Mouse (Mus musculus) midbrain, postnatal 0 days (tissue): ENCODE measurements at regions not wholly inside any gene's neighbourhood (a gene's known extent, or its start where the extent isn't known, plus 50 kb on each side); places are given as distances from the start of the nearest gene placed in this dataset.

ENCODE experiments used
- ATAC-seq: fragments of 200-750 bp; cut with Nextera tagmentation; 2 replicates; pipeline ENCODE4 v1.8.0; 2017; ENCODE audit warnings: moderate number of reproducible peaks, mild to moderate bottlenecking, moderate TSS enrichment, moderate library complexity; ENCODE audit not compliant: low FRiP score
- DNase-seq: peaks from one replicate; pipeline ENCODE4 v3.0.0-alpha.2; 2015; ENCODE audit warnings: low spot score
- H3K27ac ChIP-seq: fragments of 300-500 bp; sonication (generic); 2 replicates; pipeline ENCODE4 v1.5.1; 2014; ENCODE audit warnings: low read depth, mild to moderate bottlenecking, low read length, mixed read lengths
- H3K27me3 ChIP-seq: fragments of 300-500 bp; sonication (generic); 2 replicates; pipeline ENCODE4 v1.6.1; 2014; ENCODE audit warnings: low read length, control low read depth, mixed read lengths; ENCODE audit not compliant: insufficient read depth
- H3K36me3 ChIP-seq: fragments of 300-500 bp; sonication (generic); 2 replicates; pipeline ENCODE4 v1.6.1; 2014; ENCODE audit warnings: low read length, control low read depth, mixed read lengths; ENCODE audit not compliant: insufficient read depth
- H3K4me1 ChIP-seq: fragments of 300-500 bp; sonication (generic); 2 replicates; pipeline ENCODE4 v1.6.1; 2014; ENCODE audit warnings: mild to moderate bottlenecking, control low read depth, antibody characterized with exemption, low read length, mixed read lengths; ENCODE audit not compliant: insufficient read depth
- H3K4me2 ChIP-seq: fragments of 300-500 bp; sonication (generic); 2 replicates; pipeline ENCODE4 v1.6.1; 2014; ENCODE audit warnings: low read depth, mild to moderate bottlenecking, low read length, mixed read lengths; ENCODE audit not compliant: poor library complexity, severe bottlenecking
- H3K4me3 ChIP-seq: fragments of 300-500 bp; sonication (generic); 2 replicates; pipeline ENCODE4 v1.5.1; 2014; ENCODE audit warnings: low read depth, mild to moderate bottlenecking, low read length, moderate library complexity
- H3K9ac ChIP-seq: fragments of 300-500 bp; sonication (generic); replicated peaks from 2 replicates; pipeline ENCODE4 v1.6.1; 2014; ENCODE audit warnings: mild to moderate bottlenecking, low read length, moderate library complexity, mixed read lengths; ENCODE audit not compliant: poor library complexity, severe bottlenecking
- H3K9me3 ChIP-seq: fragments of 300-500 bp; sonication (generic); 2 replicates; pipeline ENCODE4 v1.6.1; 2016; ENCODE audit warnings: low read length, control low read depth
- CTCF ChIP-seq: IDR thresholded peaks from 2 replicates; pipeline ENCODE4 v1.5.1; 2016; ENCODE audit warnings: antibody characterized with exemption, mild to moderate bottlenecking
- WGBS: fragments of 180-500 bp; shearing (Covaris S2); extraction: QIAGEN DNeasy Blood & Tissue Kit; methylation state at CpG from one replicate; pipeline ENCODE4 v1.1.7; 2014; 5-methylcytosine and 5-hydroxymethylcytosine counted together

GRCm38 (mm10) chr1:38722155-38722554 lies 57.4 kb upstream of the Aff3 start:
- Histone ChIP-seq H3K27me3 (no peaks in the 10 kb centered on the region), H3K4me1 (no peaks in the 10 kb centered on the region), H3K9me3 (no peaks in the 10 kb centered on the region), H3K4me3 (no peak overlapping the region), H3K36me3 (no peaks in the 10 kb centered on the region), H3K27ac (no peak overlapping the region), H3K4me2 (no peak overlapping the region), H3K9ac (no peak overlapping the region)
- no peak for TF ChIP-seq CTCF
- WGBS: 72% methylated on average over 10 of the region's 10 CpGs
- DNase-seq: no peak
- ATAC-seq: no peak

GRCm38 (mm10) chr1:38720287-38720686 lies 55.5 kb upstream of the Aff3 start:
- no peaks in the 10 kb centered on the region for H3K27me3 ChIP-seq
- 53% methylated on average over 9 of the region's 9 CpGs for WGBS
- no peaks in the 10 kb centered on the region for H3K4me1 ChIP-seq
- no peak for DNase-seq
- H3K36me3 ChIP-seq: no peaks in the 10 kb centered on the region
- peak; percentile 29; the same call in 1 of the 2 replicates for TF ChIP-seq CTCF
- H3K4me3 ChIP-seq: no peak overlapping the region
- H3K9ac ChIP-seq: no peak overlapping the region
- H3K9me3 ChIP-seq: no peaks in the 10 kb centered on the region
- H3K27ac ChIP-seq: no peak overlapping the region
- H3K4me2 ChIP-seq: no peak overlapping the region
- ATAC-seq: no peak

DNA sequence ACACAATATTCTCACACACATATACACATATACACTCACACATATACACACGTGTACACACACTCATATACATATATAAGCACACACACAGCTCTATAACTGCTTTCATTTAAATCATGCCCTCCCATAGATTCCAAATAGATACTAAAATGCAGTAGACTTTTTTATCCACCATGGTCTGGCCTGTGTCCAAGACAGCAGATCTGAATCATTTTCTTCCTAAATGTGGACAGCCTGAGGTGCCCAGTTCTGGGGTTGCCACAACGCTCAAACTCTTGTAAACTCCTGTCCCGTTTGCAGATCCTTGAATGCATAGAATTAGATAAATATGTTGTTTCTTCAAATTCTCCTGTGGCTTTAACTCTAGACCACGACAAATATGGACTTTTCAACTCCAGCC lies 50.9 kb upstream of the Aff3 start:
- no peak overlapping the region for H3K9ac ChIP-seq
- no peak overlapping the region for H3K27ac ChIP-seq
- H3K4me1 ChIP-seq: no peaks in the 10 kb centered on the region
- H3K9me3 ChIP-seq: no peaks in the 10 kb centered on the region
- no peaks in the 10 kb centered on the region for H3K36me3 ChIP-seq
- 73% methylated on average over 4 of the region's 4 CpGs for WGBS
- no peak for ATAC-seq
- no peak for DNase-seq
- no peaks in the 10 kb centered on the region for H3K27me3 ChIP-seq
- TF ChIP-seq CTCF: no peak
- no peak overlapping the region for H3K4me3 ChIP-seq
- H3K4me2 ChIP-seq: no peak overlapping the region
